Mouse (Mus musculus) C2C12 (cell line): ENCODE measurements at regions not wholly inside any gene's neighbourhood (a gene's known extent, or its start where the extent isn't known, plus 50 kb on each side); places are given as distances from the start of the nearest gene placed in this dataset.

Experiments
- CTCF ChIP-seq: IDR thresholded peaks from one replicate; pipeline ENCODE4 v1.5.1; 2011; ENCODE audit not compliant: control insufficient read depth, insufficient read depth, insufficient read length
- MYOD1 ChIP-seq: IDR thresholded peaks from one replicate; pipeline ENCODE4 v1.6.1; 2011; ENCODE audit warnings: low read depth; ENCODE audit not compliant: control insufficient read depth, insufficient read length

DNA sequence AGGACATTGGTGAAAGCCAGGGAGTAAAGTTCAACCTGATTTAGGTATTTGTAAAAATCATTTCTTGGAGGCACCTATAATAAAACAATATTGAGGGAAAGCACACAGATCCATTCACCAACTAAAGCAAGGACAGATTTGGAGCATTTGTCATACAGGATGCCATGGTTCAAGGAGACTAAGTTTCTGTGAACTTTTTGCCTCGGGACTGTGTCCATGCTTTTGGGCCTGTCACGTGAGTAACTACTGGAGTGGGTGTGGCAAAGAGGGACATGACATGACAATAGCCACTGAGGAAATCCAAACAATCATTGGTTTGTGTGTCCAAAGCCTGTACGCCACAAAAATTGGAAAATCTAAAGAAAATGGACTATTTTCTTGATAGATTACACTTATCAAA, 241.4 kb downstream of the Ankrd50 start:
- TF ChIP-seq CTCF (no peak), MYOD1 (no peak)
